Mouse (Mus musculus) G1E-ER4 (cell line): ENCODE data around the gene Ephb3. TPM values are rescaled to one million over a fixed set of nuclear protein-coding genes. Genes with fewer than 3 reads are reported as not detected.

Experiments
- GATA1 ChIP-seq: IDR thresholded peaks from one replicate; pipeline ENCODE4 v1.8.0; 2012; ENCODE audit warnings: low read length, inconsistent platforms
- polyA plus RNA-seq: library from polyadenylated mRNA; stranded (reverse); fragments of >175 nt; gene quantifications from 2 replicates; pipeline ENCODE4 v1.2.3, GENCODE M21; 2012

Ephb3 gene
- polyA plus RNA-seq, 1 experiment = not detected

DNA sequence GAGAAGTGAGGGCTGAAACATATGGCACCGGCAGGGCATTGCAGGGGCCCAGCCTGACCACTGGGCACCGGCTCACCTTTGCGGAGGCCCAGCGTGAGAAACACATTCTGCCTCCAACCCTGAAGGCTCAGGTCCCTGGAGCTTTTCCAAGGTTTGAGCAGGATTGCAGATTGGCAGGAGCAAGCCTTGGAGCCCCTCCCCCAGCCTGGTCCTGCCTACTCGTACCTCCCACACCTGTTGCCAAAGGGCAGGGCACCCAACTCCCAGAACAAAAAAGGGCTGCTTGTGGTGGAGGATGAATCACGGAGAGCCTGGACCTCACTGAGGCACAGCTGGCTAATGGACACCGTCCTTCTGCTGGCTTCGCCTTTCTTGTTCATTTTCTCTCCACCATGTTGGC, 30.6 kb downstream of the Ephb3 start:
- TF ChIP-seq GATA1 = no peak

- TF ChIP-seq GATA1 = no peak
Observed at GRCm38 (mm10) chr16:21238722-21239121, 34.2 kb downstream of the Ephb3 start.

DNA sequence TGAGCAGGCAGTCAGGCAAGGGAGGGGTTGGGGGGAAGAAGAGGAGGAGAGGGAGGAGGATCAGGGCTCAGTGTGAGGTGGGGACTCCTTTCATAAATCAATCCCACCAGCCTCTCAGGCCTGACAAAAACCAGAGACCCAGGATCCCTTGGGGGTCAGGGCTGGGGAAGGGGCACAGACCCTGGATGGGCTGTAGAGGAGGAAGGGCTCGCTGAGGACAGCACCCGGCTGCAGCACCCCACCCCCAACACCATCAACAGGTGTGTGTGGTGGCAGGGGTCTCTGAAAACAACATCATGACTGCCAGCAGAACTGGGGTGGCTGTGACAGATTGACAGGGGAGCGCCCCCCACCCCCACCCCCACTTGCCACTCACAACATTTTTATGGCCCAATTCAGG, 36.0 kb downstream of the Ephb3 start:
- no peak for TF ChIP-seq GATA1

DNA sequence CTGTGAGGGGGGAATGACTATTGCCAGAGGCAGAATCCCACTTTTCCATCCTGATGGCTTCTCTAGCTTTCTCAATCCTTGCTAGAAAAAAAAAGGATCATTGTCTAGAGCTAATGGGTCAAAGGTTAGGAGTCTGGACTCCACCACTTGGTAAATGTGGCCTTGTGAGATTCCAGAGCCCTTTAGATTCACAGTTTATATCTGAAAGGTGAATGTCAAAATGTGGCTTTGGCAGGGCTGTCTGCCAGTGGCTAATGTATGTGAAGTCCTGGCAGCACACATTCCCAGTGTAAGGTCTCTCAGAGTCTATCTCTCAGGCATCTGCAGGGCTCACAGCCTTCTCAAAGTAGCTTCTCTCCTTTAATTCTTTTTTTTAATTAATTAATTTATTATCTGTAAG, 36.5 kb downstream of the Ephb3 start:
- TF ChIP-seq GATA1 = no peak

GRCm38 (mm10) chr16:21242946-21243345, 38.4 kb downstream of the Ephb3 start:
- TF ChIP-seq GATA1 = no peak

GRCm38 (mm10) chr16:21244803-21245202, 40.2 kb downstream of the Ephb3 start:
- TF ChIP-seq GATA1 = no peak

- no peak for TF ChIP-seq GATA1
Observed at GRCm38 (mm10) chr16:21245387-21245786, 40.8 kb downstream of the Ephb3 start.

DNA sequence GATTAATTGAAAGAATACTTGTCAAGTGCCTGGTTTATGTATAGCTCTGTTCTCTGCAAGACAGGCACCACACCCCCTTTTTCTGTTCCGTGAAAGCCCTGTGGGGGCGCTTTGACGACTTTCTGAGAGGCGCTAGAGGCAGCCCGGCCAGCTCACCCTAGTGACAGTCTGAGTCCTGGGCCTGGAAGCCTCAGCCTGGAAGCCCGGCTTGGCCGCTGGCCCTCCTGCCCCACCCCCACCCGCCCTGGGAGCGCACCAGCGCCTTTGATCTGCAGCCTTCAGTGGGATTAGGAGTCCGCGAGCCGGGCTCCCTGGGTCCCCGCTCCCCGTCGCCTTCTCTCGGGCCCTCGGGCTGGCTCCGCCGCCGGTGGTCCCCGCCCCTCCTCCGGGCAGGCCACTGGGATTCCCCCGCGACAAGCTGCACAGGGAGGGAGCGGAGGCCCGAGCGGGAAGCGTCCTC, 41.4 kb downstream of the Ephb3 start:
- TF ChIP-seq GATA1 = no peak

DNA sequence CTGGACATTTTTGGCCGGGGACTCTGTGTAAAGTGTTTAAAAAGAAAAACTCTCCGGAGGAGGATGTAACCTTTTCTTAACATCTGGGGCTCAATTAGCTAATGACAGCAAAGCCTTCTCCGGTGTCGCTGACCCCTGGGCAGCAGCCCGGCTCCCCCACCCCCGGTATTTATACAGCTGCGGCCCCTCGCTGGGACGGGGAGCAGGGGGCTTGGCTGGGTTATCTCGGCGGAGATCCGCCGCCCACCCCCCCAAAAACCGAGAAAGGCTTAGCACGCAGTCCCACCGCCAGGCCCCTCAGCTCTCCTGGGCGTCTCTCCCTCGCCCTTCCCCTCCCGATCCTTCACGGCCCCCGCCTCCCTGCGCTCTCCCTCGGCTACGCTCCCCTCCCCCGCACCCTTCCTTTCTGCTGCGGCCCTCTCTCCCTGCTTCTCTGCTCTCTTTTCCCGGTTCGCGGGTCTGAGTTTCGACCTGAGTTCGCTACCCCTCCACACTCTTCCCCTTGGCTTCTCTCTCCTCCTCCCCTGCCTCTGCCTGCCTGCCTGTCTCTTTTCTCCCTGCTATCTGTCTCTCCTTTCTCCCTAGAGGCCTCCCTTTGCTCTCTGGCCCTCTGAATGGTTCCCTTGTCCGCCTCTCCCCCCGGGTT, 42.0 kb downstream of the Ephb3 start:
- no peak for TF ChIP-seq GATA1

GRCm38 (mm10) chr16:21247037-21247432, 42.5 kb downstream of the Ephb3 start:
- no peak for TF ChIP-seq GATA1

DNA sequence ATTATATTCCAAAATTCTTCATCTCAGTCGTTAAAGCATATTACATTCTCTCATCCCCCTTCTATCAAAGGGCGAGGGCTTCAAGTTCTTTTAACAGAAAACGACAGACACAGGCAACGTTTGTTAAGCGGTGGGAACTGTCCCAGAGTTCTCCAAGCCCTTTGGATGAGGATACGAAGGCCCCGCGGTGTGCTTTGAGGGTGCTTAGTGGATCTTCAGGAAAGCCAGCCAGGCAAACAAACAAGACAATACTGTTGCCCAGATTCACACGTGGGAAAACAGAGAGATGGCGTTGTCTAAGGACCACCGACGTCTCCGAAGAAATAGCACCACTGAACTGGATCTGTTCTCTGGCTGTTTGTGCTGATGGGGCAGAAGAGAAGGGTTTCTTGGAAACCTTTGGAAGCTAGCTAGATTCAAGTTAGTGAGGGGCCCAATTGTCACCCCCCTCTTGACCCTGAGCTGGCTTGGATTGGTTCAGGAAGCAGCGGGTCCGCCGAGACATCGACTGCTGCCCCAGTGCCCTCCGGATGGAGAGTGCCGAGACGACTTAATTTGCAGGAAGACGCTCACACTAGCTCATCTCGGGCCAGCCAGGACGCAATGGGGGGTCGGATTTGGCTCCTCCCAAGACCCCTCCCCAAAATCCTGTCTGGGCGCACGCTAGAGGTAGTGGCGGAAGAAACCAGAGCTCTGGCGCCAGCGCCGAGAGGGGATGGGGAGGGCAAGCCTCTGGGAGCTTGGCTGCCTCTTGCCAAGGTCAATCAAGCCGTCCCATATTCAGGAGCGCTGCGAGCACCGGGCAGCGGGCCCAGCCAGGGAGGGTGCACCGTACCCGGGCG, 43.5 kb downstream of the Ephb3 start:
- TF ChIP-seq GATA1 = no peak

DNA sequence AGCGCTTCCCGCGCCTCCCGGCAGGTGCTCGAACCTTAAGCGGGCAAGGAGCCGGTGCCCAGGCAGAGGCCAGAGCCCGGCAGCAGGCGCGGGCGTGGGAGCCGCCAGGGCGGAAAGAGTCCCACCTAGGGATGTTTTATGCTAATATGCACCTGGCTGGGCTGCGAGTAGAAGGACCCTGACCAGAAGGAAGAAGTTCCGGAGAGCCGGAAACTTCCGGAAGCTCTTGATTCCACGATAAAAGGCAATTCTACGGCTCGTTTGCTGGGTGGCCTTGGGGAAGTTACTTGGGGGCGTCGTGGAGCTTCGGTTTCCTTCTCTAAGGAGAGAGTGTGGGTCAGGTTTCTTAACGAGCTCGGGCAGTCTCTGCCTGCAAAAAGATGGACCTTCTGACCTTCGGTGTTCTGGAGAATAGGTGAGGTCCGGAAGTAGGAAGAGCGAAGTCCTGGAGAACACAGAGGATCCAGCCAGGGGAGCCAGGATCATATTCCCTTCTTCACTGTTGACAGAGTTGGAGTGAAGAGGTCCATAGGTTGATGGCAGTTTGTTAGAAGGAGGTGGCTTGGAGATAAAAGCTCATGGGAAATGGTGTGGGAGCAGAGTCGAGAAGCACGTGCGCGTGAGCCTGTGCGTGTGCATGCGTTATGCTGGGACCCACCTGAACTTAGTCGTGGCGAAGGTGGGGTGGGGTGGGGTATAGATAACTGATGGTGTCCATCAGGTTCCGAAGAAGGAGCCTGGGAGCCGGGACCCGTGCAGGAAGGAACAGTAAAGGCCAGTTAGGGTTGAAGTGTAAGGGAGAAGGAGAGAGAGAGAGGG, 44.4 kb downstream of the Ephb3 start:
- no peak for TF ChIP-seq GATA1

DNA sequence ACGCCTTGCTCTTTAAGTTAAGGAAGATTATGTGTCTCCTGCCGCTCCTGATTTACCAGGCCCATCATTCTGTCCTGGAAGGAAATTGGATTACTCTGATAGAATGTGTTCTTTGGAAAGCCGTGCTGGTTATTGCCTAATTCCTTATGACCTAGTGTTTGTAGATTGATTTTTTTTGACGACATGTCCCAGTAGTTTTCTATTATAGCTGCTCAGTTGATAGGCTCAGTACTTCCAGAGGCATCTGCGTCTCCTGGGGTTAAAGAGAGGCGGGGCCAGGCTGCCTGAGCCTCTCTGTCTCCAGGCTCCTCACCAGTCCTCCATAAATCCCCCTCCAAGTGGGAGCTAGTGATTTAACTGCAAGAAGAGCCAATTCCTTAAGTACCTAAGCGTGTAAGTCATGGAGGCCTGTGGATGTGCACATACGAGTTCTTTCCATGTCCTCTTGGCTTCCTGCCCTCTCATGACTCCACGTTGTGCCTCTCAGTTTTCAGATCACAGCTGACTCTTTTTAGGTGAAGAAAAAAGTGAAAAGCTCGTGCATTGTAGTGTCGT, 47.9 kb downstream of the Ephb3 start:
- TF ChIP-seq GATA1 = no peak

- no peak for TF ChIP-seq GATA1
Observed at GRCm38 (mm10) chr16:21255574-21256304, 51.2 kb downstream of the Ephb3 start.
